Mouse (Mus musculus): ENCODE data around the gene Cep290.

GRCm38 (mm10) chr10:100574505-100575149 is 87.3 kb downstream of the Cep290 start:
- no peak for TF ChIP-seq POLR2A (IDR thresholded peaks at IDR 0.05; ENCODE audit: insufficient read depth, low read depth, low read length)
- no peak for TF ChIP-seq CTCF (IDR thresholded peaks at IDR 0.05; ENCODE audit: insufficient read depth, low read depth, low read length)

All from olfactory bulb, adult 2 months (tissue).